Mouse (Mus musculus): ENCODE data around the gene Pex11g. TPM values are rescaled to one million over a fixed set of nuclear protein-coding genes. Genes with fewer than 3 reads are reported as not detected.

Pex11g gene
- total RNA-seq, 4 experiments from 2014 or later, result 2.0 to 3.2 (median 2.7) TPM

GRCm38 (mm10) chr8:3416846-3417245 is 50.6 kb downstream of the Pex11g start:
- no peak for DNase-seq (ENCODE audit: low spot score in 2 of 2)

GRCm38 (mm10) chr8:3415661-3416060 is 51.8 kb downstream of the Pex11g start:
- no peak for DNase-seq (ENCODE audit: low spot score in 2 of 2)

GRCm38 (mm10) chr8:3415259-3415658 is 52.2 kb downstream of the Pex11g start:
- DNase-seq (ENCODE audit: low spot score in 2 of 2), result no peak

- no peak for DNase-seq (ENCODE audit: low spot score in 2 of 2)
These were observed 52.8 kb downstream of the Pex11g start for GRCm38 (mm10) chr8:3414639-3415190.

GRCm38 (mm10) chr8:3412816-3413215 is 54.7 kb downstream of the Pex11g start:
- DNase-seq (ENCODE audit: low spot score in 2 of 2), result no peak

- DNase-seq (ENCODE audit: low spot score in 2 of 2), result peak in 1 of 2 experiments; percentile 13
These were observed 55.6 kb downstream of the Pex11g start for GRCm38 (mm10) chr8:3411901-3412301.

GRCm38 (mm10) chr8:3411085-3411484 is 56.4 kb downstream of the Pex11g start:
- no peak for DNase-seq (ENCODE audit: low spot score in 2 of 2)

- no peak for DNase-seq (ENCODE audit: low spot score in 2 of 2)
These were observed 60.1 kb downstream of the Pex11g start for GRCm38 (mm10) chr8:3407417-3407816.

Other genes starting within 250 kb of the Pex11g start
- 10 to 100 TPM; 60.4 to 66.9 (median 64.0) TPM for gene Insr, start 188.1 kb downstream of the Pex11g start, total RNA-seq (2022)
- not detected for gene A430078G23Rik, start 114.3 kb downstream of the Pex11g start, total RNA-seq (2022)
- 10 to 100 TPM in 1 of 4 experiments, 1 to 10 TPM in 3; 7.4 to 11.5 (median 9.2) TPM for gene Arhgef18, start 74.7 kb downstream of the Pex11g start, total RNA-seq (2022)
- gene Tex45, start 3.2 kb upstream of the Pex11g start, total RNA-seq (2022), result not detected
- 10 to 100 TPM; 39.0 to 44.5 (median 41.3) TPM for gene Zfp358, start 25.5 kb upstream of the Pex11g start, total RNA-seq (2022)
- gene Mcoln1, start 32.8 kb upstream of the Pex11g start, total RNA-seq (2022), result 10 to 100 TPM; 21.5 to 23.2 (median 22.0) TPM
- gene Pnpla6, start 47.7 kb upstream of the Pex11g start, total RNA-seq (2022), result 1 to 10 TPM; 5.8 to 9.8 (median 7.9) TPM
- gene C330021F23Rik, start 100.3 kb upstream of the Pex11g start, total RNA-seq (2022), result not detected
- under 1 TPM; 0.12 to 0.46 (median 0.24) TPM for gene Camsap3, start 119.6 kb upstream of the Pex11g start, total RNA-seq (2022)
- gene Xab2, start 153.6 kb upstream of the Pex11g start, total RNA-seq (2022), result 10 to 100 TPM in 3 of 4 experiments, 1 to 10 TPM in 1; 9.5 to 12.2 (median 11.2) TPM
- 10 to 100 TPM; 80.6 to 87.8 (median 85.1) TPM for gene Pet100, start 153.9 kb upstream of the Pex11g start, total RNA-seq (2022)
- gene Pcp2, start 157.9 kb upstream of the Pex11g start, total RNA-seq (2022), result not detected
- 1 to 10 TPM; 2.6 to 6.3 (median 3.8) TPM for gene Stxbp2, start 163.3 kb upstream of the Pex11g start, total RNA-seq (2022)
- 1 to 10 TPM; 1.3 to 8.8 (median 3.2) TPM for gene Retn, start 188.1 kb upstream of the Pex11g start, total RNA-seq (2022)
- gene Mcemp1, start 198.1 kb upstream of the Pex11g start, total RNA-seq (2022), result not detected
- gene Fcor, start 204.7 kb upstream of the Pex11g start, total RNA-seq (2022), result 1 to 10 TPM in 3 of 4 experiments, not detected in 1; 1.3 to 2.1 (median 2.1) TPM
- 10 to 100 TPM; 19.5 to 22.7 (median 20.3) TPM for gene Trappc5, start 208.6 kb upstream of the Pex11g start, total RNA-seq (2022)
- not detected for gene Fcer2a, start 226.5 kb upstream of the Pex11g start, total RNA-seq (2022)

Data from gastrocnemius, adult 8-10 months (tissue).